Mouse (Mus musculus): ENCODE measurements around the gene Gm10840.
"Not testable (repeated sequence)": the region's sequence is repeated elsewhere in the genome, so short reads cannot be mapped to it uniquely, and the experiment has no call there.

Gene Gm10840

DNA sequence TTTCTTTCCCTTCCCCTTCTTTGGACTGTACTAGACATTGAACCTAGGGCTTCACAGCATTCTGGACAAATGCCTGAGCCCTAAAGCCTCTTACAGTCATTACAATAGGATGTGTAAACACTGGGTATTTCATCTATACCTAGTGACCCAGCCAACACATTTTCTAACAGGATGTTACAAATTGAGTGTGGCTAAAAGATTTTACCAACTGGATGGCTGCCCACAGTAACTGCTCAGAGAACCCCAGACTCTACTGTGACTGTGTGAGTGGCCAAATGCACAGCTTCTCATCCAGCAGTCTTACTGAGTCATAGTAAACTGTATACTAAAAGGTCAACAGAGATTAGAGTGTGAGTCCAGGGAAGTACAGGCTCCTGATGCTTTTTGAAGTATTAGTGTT lies 34.7 kb downstream of the Gm10840 start:
- no peak for DNase-seq (ENCODE audit: extremely low spot score, low read depth, low spot score)

DNA sequence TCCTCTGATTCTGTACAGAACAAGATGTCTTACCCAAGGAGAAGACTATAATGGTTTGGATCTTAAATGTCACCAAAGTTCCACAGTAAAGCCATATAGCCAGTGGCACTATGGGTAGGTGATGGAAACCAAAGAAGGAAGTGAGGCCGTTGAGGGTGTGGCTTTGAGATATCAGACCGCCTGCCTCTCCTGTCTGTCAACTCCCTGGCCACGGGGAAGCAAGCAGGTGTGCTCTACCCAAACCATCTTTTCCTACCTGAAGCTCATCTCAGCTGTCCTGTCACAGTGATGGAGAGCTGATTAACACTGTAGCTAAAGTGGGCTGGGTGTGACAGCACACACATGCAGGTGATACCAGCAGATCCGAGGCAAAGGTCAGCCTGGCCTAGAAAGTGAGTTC lies 37.6 kb downstream of the Gm10840 start:
- DNase-seq (ENCODE audit: extremely low spot score, low read depth, low spot score) = no peak

DNA sequence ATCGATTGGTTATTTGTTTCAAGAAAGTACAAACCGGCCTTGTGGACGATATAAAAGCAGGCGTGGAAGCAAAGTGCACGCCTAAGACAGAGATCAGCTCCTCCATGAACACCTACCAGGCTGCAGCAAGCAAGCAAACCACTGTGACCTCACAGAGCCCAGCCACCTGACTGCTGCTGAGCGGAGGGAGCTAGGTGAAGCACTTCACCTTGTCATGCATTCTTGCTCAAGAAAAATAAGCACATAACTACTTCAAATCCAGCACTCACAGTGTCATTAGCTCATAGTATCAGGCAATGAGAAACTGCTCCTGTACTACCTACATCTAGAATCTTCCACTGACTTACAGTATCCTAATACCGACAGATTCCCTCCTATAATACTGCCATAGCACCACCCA lies 39.3 kb downstream of the Gm10840 start:
- not testable (repeated sequence) for DNase-seq (ENCODE audit: extremely low spot score, low read depth, low spot score)

DNA sequence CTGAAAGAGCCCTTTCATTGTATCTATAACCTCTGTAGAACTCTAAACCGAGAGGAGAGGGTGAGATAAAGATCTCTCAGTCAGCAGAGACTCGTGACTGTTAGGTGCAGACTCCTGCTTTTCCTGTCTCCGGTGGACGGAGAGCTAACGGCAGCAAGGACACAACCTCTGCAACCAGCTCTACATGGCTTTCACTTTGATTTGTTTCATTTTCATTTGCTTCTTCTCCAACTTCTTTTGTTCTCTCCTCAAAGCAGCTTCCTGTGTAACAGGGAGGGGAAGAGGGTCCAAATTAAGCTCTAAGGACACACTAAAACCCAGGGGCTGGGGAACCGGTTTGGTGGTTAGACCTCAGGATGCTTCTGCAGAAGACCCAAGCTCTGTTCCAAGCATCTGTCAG lies 40.1 kb downstream of the Gm10840 start:
- no peak for DNase-seq (ENCODE audit: extremely low spot score, low read depth, low spot score)

DNA sequence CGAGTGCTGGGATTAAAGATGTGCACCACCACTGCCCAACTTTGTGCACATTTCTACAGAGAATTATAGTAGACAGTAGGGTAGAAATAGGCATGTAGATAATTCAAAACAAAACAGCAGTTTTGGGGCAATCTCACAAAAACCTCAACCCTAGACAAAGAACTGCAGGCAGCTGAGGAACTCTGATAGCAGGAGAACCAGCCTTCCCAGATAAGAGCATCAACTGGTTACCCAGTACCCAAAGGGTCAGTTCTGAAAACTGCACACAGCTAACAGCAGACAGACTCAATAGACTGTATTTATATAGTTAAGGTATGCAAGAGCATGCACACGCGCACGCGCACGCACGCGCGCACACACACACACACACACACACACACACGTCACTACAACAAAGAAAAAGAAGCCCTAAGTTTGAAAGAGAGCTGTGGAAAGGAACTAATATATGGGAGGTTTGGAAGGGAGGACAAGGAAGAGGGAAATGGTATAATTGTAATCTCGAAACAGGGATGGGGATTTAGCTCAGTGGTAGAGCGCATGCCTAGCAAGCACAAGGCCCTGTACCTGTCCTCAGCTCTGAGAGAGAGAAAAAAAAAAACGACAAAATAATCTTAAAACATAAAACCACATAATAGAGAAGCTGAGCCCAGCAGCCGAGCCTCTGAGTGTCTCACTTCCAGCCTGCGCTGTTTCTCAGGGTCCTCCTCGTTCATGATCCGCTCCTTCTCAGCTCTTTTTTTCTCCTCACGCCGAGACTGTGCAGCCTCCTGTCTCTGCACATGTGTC lies 40.9 kb downstream of the Gm10840 start:
- DNase-seq (ENCODE audit: extremely low spot score, low read depth, low spot score) = no peak

DNA sequence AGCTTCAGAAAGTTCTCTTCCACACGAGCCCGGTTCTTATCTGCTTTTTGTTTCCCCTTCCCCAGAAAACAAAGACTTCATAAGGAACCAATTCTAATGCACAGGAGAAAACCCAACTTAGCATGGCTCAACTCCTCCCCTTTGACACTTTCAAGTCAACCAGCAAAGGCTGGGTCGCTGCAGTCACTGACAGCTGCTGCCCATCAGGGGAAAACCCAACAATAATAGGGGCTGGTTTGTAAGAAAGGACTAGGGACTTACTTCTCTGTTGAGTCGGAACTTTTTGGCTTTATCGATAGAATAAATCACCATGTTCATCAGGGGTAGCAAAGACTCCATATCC lies 41.4 kb downstream of the Gm10840 start, which contains the start of gene Strada:
Gene Strada (minus strand): TSS at position 46 of the 343 bp plus-strand sequence.
- no peak for DNase-seq (ENCODE audit: extremely low spot score, low read depth, low spot score)
